Mouse (Mus musculus): Measurements from ENCODE around the gene Krt17.
A peak's percentile ranks its signal among the peaks of the same experiment; 100 is the strongest.
"Not testable (repeated sequence)": the region's sequence is repeated elsewhere in the genome, so short reads cannot be mapped to it uniquely, and the experiment has no call there.

Gene Krt17

GRCm38 (mm10) chr11:100260514-100261234 lies at the start of gene Krt17:
TSS of gene Krt17 (minus strand) at chr11:100261029.
- DNase-seq: peak in 1 of 2 experiments; percentile 21

GRCm38 (mm10) chr11:100308672-100309071 lies 47.8 kb upstream of the Krt17 start:
- not testable (repeated sequence) for DNase-seq

- no peak for DNase-seq
These were observed 47.1 kb upstream of the Krt17 start for GRCm38 (mm10) chr11:100307900-100308299.

GRCm38 (mm10) chr11:100301292-100301691 lies 40.5 kb upstream of the Krt17 start:
- no peak for DNase-seq

GRCm38 (mm10) chr11:100300293-100300692 lies 39.5 kb upstream of the Krt17 start:
- peak in 1 of 2 experiments; percentile 65 for DNase-seq

GRCm38 (mm10) chr11:100298274-100299036 lies 37.6 kb upstream of the Krt17 start:
- DNase-seq: peak; percentile 77 to 86

- DNase-seq: peak in 1 of 2 experiments; percentile 17
These were observed 37.0 kb upstream of the Krt17 start for GRCm38 (mm10) chr11:100297801-100298200.

- DNase-seq: peak; percentile 75 to 87
These were observed 34.5 kb upstream of the Krt17 start for GRCm38 (mm10) chr11:100295308-100295707.

- no peak for DNase-seq
These were observed 32.1 kb upstream of the Krt17 start for GRCm38 (mm10) chr11:100292884-100293283.

GRCm38 (mm10) chr11:100290235-100290634 lies 29.4 kb upstream of the Krt17 start:
- DNase-seq: peak; percentile 31 to 62

GRCm38 (mm10) chr11:100288942-100289341 lies 28.1 kb upstream of the Krt17 start:
- DNase-seq: peak; percentile 72 to 85

GRCm38 (mm10) chr11:100287024-100287423 lies 26.2 kb upstream of the Krt17 start:
- DNase-seq: peak; percentile 65 to 88

GRCm38 (mm10) chr11:100284988-100285387 lies 24.2 kb upstream of the Krt17 start:
- peak; percentile 10 to 63 for DNase-seq

GRCm38 (mm10) chr11:100282549-100282948 lies 21.7 kb upstream of the Krt17 start:
- peak; percentile 78 to 86 for DNase-seq

GRCm38 (mm10) chr11:100281596-100282544 lies 21.0 kb upstream of the Krt17 start:
- DNase-seq: peak in 1 of 2 experiments; percentile 84

- DNase-seq: no peak
These were observed 17.9 kb upstream of the Krt17 start for GRCm38 (mm10) chr11:100278759-100279158.

- no peak for DNase-seq
These were observed 17.1 kb upstream of the Krt17 start for GRCm38 (mm10) chr11:100277726-100278480.

GRCm38 (mm10) chr11:100275466-100275865 lies 14.6 kb upstream of the Krt17 start:
- DNase-seq: no peak

GRCm38 (mm10) chr11:100274719-100275118 lies 13.9 kb upstream of the Krt17 start:
- DNase-seq: no peak

GRCm38 (mm10) chr11:100271878-100272277 lies 11.0 kb upstream of the Krt17 start:
- DNase-seq: no peak

GRCm38 (mm10) chr11:100269821-100270332 lies 9.0 kb upstream of the Krt17 start, which contains the start of gene Krt42:
TSS of gene Krt42 (minus strand) at chr11:100269871.
- DNase-seq: no peak
